Mouse (Mus musculus) olfactory bulb, adult 2 months (tissue): Measurements from ENCODE around the gene Jazf1.

ENCODE experiments used
- CTCF ChIP-seq: fragments of 200-500 bp; IDR thresholded peaks from 2 replicates; pipeline ENCODE4 v1.5.1; 2012; ENCODE audit warnings: low read depth, mild to moderate bottlenecking, low read length, moderate library complexity; ENCODE audit not compliant: insufficient read depth
- POLR2A ChIP-seq: fragments of 200-500 bp; IDR thresholded peaks from 2 replicates; pipeline ENCODE4 v1.6.1; 2012; ENCODE audit warnings: mild to moderate bottlenecking, low read depth, low read length, moderate library complexity; ENCODE audit not compliant: insufficient read depth

DNA sequence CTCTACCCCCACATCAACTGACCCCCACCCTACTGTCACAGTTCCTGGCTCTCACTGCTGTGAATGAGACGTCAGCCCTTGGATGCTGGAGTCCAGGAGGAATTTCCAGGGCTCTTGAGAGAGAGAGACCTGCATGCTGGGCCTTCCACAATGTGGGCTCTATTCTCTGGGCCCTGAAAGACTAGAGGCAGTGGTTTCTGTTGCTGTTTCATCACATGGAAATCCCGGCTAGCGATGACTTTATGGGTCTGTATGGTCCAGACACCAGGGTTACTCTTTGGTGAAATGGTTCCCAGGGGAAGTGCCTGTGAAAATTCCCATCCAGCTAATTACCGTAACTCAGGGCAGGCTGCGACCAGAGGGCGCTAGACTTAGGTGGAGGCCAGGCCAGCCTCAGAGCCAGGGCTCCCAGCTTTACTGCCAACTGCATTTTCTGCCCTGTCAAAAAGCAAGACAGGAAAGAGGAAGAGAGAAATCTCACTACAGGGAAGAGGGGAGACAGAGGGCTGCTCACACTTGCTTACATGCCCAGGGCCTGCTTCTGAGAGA is 271.1 kb downstream of the Jazf1 start:
- TF ChIP-seq POLR2A (no peak), CTCF (0 out of 2 replicates have a peak, but pooled peaks have one; percentile 5)
